Mouse (Mus musculus): ENCODE data around the gene Bbs10. TPM values are rescaled to one million over a fixed set of nuclear protein-coding genes. Genes with fewer than 3 reads are reported as not detected.

The Bbs10 gene
- polyA plus RNA-seq, 1 experiment from 2014 or later, result 1.3 TPM

- WGBS, result 74% methylated on average over 3 of the region's 3 CpGs
- Histone ChIP-seq H3K4me1 (replicated peaks; ENCODE audit: control insufficient read depth, insufficient read depth, low read length) (no peaks in the 10 kb centered on the region), H3K4me2 (replicated peaks; ENCODE audit: low read depth) (no peak overlapping the region), H3K9me3 (ENCODE audit: control insufficient read depth) (no peaks in the 10 kb centered on the region), H3K36me3 (ENCODE audit: control insufficient read depth, insufficient read depth) (no peaks in the 10 kb centered on the region), H3K4me3 (ENCODE audit: low read depth, low read length) (no peak overlapping the region), H3K27ac (ENCODE audit: low read depth, low read length) (no peak overlapping the region), H3K27me3 (replicated peaks; ENCODE audit: control insufficient read depth, insufficient read depth, low read length) (no peaks in the 10 kb centered on the region), H3K9ac (ENCODE audit: low read depth, low read length) (no peak overlapping the region)
- no peak for ATAC-seq
- TF ChIP-seq CTCF (IDR thresholded peaks at IDR 0.05; ENCODE audit: low read depth), result no peak
These were observed 40.2 kb upstream of the Bbs10 start for GRCm38 (mm10) chr10:111258256-111258655.

DNA sequence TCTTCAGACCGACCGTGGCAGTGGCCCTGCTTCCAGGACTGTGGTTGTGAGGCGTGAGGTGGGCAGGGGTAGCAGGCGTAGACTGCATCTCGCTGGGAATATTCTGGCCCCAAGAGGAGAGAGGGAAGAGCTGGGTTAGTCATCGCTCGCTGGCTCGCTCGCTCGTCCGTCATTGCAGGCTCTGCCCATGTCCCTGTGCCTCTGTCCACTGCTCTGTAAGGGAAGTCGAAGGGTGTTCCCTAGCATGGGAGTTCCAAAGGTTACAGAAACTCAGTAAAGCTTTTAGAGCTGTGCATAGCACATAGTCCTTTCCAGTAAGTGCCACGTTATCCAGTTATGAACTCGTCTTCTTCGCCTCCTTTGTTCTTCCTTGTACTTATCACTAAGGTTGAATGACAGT, 26.8 kb upstream of the Bbs10 start:
- 65% methylated on average over 15 of the region's 15 CpGs for WGBS
- Histone ChIP-seq H3K4me1 (replicated peaks; ENCODE audit: control insufficient read depth, insufficient read depth, low read length) (no peaks in the 10 kb centered on the region), H3K27ac (ENCODE audit: low read depth, low read length) (0 out of 2 replicates have a peak overlapping the region, but pooled peaks have one; percentile 36), H3K36me3 (ENCODE audit: control insufficient read depth, insufficient read depth) (peaks cover 20% of the 10 kb centered on the region), H3K9ac (ENCODE audit: low read depth, low read length) (no peak overlapping the region), H3K27me3 (replicated peaks; ENCODE audit: control insufficient read depth, insufficient read depth, low read length) (no peaks in the 10 kb centered on the region), H3K4me2 (replicated peaks; ENCODE audit: low read depth) (peak overlapping the region; percentile 18; the same call in 1 of the 2 replicates), H3K9me3 (ENCODE audit: control insufficient read depth) (no peaks in the 10 kb centered on the region), H3K4me3 (ENCODE audit: low read depth, low read length) (no peak overlapping the region)
- no peak for TF ChIP-seq CTCF (IDR thresholded peaks at IDR 0.05; ENCODE audit: low read depth)
- peak; percentile 86 for ATAC-seq

DNA sequence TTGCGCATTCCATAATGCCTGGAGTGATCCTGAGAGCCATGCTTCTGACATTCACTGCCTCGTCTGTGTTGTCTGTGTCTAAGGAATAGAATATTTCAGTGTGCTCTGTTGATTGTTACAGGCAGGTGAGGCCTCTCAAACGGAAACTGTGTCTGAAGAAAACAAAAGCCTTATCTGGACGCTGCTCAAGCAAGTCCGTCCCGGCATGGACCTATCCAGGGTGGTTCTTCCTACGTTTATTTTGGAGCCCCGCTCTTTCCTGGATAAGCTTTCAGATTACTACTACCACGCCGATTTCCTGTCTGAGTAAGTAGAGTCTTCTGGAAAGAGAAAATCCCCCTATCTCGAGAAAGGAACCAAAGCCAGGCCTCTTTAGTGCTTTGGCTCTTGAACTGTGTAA, 25.6 kb upstream of the Bbs10 start:
- no peak overlapping the region for H3K4me2 ChIP-seq (replicated peaks; ENCODE audit: low read depth)
- H3K4me1 ChIP-seq (replicated peaks; ENCODE audit: control insufficient read depth, insufficient read depth, low read length), result no peaks in the 10 kb centered on the region
- H3K36me3 ChIP-seq (ENCODE audit: control insufficient read depth, insufficient read depth), result peaks cover 26% of the 10 kb centered on the region
- no peak for TF ChIP-seq CTCF (IDR thresholded peaks at IDR 0.05; ENCODE audit: low read depth)
- H3K9me3 ChIP-seq (ENCODE audit: control insufficient read depth), result no peaks in the 10 kb centered on the region
- no peak overlapping the region for H3K27ac ChIP-seq (ENCODE audit: low read depth, low read length)
- no peaks in the 10 kb centered on the region for H3K27me3 ChIP-seq (replicated peaks; ENCODE audit: control insufficient read depth, insufficient read depth, low read length)
- ATAC-seq, result no peak
- H3K4me3 ChIP-seq (ENCODE audit: low read depth, low read length), result no peak overlapping the region
- no peak overlapping the region for H3K9ac ChIP-seq (ENCODE audit: low read depth, low read length)
- WGBS, result 73% methylated on average over 11 of the region's 11 CpGs

GRCm38 (mm10) chr10:111273463-111274088, 24.9 kb upstream of the Bbs10 start:
- Histone ChIP-seq H3K36me3 (ENCODE audit: control insufficient read depth, insufficient read depth) (peaks cover 28% of the 10 kb centered on the region), H3K27ac (ENCODE audit: low read depth, low read length) (no peak overlapping the region), H3K4me3 (ENCODE audit: low read depth, low read length) (no peak overlapping the region), H3K9ac (ENCODE audit: low read depth, low read length) (no peak overlapping the region), H3K4me2 (replicated peaks; ENCODE audit: low read depth) (no peak overlapping the region), H3K27me3 (replicated peaks; ENCODE audit: control insufficient read depth, insufficient read depth, low read length) (no peaks in the 10 kb centered on the region), H3K4me1 (replicated peaks; ENCODE audit: control insufficient read depth, insufficient read depth, low read length) (no peaks in the 10 kb centered on the region), H3K9me3 (ENCODE audit: control insufficient read depth) (no peaks in the 10 kb centered on the region)
- ATAC-seq, result no peak
- no peak for TF ChIP-seq CTCF (IDR thresholded peaks at IDR 0.05; ENCODE audit: low read depth)
- 79% methylated on average over 5 of the region's 5 CpGs for WGBS

DNA sequence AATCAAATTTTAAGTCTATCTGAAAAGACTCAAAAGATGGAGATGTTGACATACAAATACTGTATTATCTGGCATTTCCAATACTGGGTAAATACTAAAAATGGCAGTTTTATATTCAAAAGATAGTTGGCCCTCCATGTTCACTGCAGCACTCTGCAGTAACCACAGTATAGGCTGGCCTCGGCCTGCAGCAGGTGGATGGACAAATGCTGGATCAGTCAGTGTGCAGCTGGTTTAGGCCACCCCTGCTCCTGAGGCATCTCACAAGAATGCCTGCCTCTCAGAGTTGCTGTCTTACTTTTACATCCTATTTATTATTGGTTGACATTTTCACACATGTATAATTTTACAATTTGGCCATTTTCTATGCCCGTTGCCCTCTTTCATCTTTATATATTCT, 22.7 kb upstream of the Bbs10 start:
- 90% methylated on average over 2 of the region's 2 CpGs for WGBS
- Histone ChIP-seq H3K9ac (ENCODE audit: low read depth, low read length) (no peak overlapping the region), H3K36me3 (ENCODE audit: control insufficient read depth, insufficient read depth) (peaks cover 32% of the 10 kb centered on the region), H3K9me3 (ENCODE audit: control insufficient read depth) (no peaks in the 10 kb centered on the region), H3K27me3 (replicated peaks; ENCODE audit: control insufficient read depth, insufficient read depth, low read length) (no peaks in the 10 kb centered on the region), H3K4me2 (replicated peaks; ENCODE audit: low read depth) (no peak overlapping the region), H3K27ac (ENCODE audit: low read depth, low read length) (no peak overlapping the region), H3K4me1 (replicated peaks; ENCODE audit: control insufficient read depth, insufficient read depth, low read length) (no peaks in the 10 kb centered on the region), H3K4me3 (ENCODE audit: low read depth, low read length) (no peak overlapping the region)
- TF ChIP-seq CTCF (IDR thresholded peaks at IDR 0.05; ENCODE audit: low read depth), result no peak
- no peak for ATAC-seq

GRCm38 (mm10) chr10:111297631-111298030, 848 bp upstream of the Bbs10 start:
- no peak for ATAC-seq
- Histone ChIP-seq H3K4me2 (replicated peaks; ENCODE audit: low read depth) (peak overlapping the region; percentile 81), H3K4me1 (replicated peaks; ENCODE audit: control insufficient read depth, insufficient read depth, low read length) (no peaks in the 10 kb centered on the region; the same call in 1 of the 2 replicates), H3K9ac (ENCODE audit: low read depth, low read length) (peak overlapping the region; percentile 51; the same call in 1 of the 2 replicates), H3K27me3 (replicated peaks; ENCODE audit: control insufficient read depth, insufficient read depth, low read length) (no peaks in the 10 kb centered on the region), H3K27ac (ENCODE audit: low read depth, low read length) (no peak overlapping the region), H3K9me3 (ENCODE audit: control insufficient read depth) (no peaks in the 10 kb centered on the region), H3K36me3 (ENCODE audit: control insufficient read depth, insufficient read depth) (no peaks in the 10 kb centered on the region), H3K4me3 (ENCODE audit: low read depth, low read length) (peak overlapping the region; percentile 68; the same call in 1 of the 2 replicates)
- WGBS, result 44% methylated on average over 6 of the region's 6 CpGs
- no peak for TF ChIP-seq CTCF (IDR thresholded peaks at IDR 0.05; ENCODE audit: low read depth)

Data from intestine, postnatal 0 days (tissue).